Mouse (Mus musculus) neural tube, embryonic 12.5 days (tissue): ENCODE results near the gene Nckipsd. TPM values are rescaled to one million over a fixed set of nuclear protein-coding genes. Genes with fewer than 3 reads are reported as not detected.
A peak's percentile ranks its signal among the peaks of the same experiment; 100 is the strongest.

Experiments used
- ATAC-seq: fragments of 200-750 bp; cut with Nextera tagmentation; 2 replicates; pipeline ENCODE4 v1.8.0; 2017; ENCODE audit warnings: low read depth, mild to moderate bottlenecking, moderate TSS enrichment, moderate library complexity; ENCODE audit not compliant: low FRiP score
- H3K27ac ChIP-seq: fragments of 300-500 bp; sonication (generic); 2 replicates; pipeline ENCODE4 v1.5.1; 2016
- H3K27me3 ChIP-seq: fragments of 300-500 bp; sonication (generic); replicated peaks from 2 replicates; pipeline ENCODE4 v1.6.1; 2016; ENCODE audit warnings: mild to moderate bottlenecking
- H3K36me3 ChIP-seq: fragments of 300-500 bp; sonication (generic); 2 replicates; pipeline ENCODE4 v1.6.1; 2016; ENCODE audit warnings: mild to moderate bottlenecking
- H3K4me1 ChIP-seq: fragments of 300-500 bp; sonication (generic); 2 replicates; pipeline ENCODE4 v1.6.1; 2016
- H3K4me2 ChIP-seq: fragments of 300-500 bp; sonication (generic); replicated peaks from 2 replicates; pipeline ENCODE4 v1.6.1; 2016; ENCODE audit warnings: mild to moderate bottlenecking
- H3K4me3 ChIP-seq: fragments of 300-500 bp; sonication (generic); 2 replicates; pipeline ENCODE4 v1.5.1; 2016
- H3K9ac ChIP-seq: fragments of 300-500 bp; sonication (generic); 2 replicates; pipeline ENCODE4 v1.6.1; 2016; ENCODE audit warnings: mild to moderate bottlenecking
- H3K9me3 ChIP-seq: fragments of 300-500 bp; sonication (generic); 2 replicates; pipeline ENCODE4 v1.6.1; 2016; ENCODE audit warnings: mild to moderate bottlenecking
- WGBS: fragments of 180-500 bp; shearing (Covaris S2); methylation state at CpG from one replicate; pipeline ENCODE4 v1.1.7; 2016; 5-methylcytosine and 5-hydroxymethylcytosine counted together
- polyA plus RNA-seq: library from polyadenylated mRNA; unstranded; fragments of >200 nt; fragmentation: Nextera tagmentation; extraction: Ambion mirVana; gene quantifications from 2 replicates; pipeline ENCODE4 v1.2.1, GENCODE M21; 2016

The Nckipsd gene
- polyA plus RNA-seq, 1 experiment from 2014 or later: 23.6 TPM

DNA sequence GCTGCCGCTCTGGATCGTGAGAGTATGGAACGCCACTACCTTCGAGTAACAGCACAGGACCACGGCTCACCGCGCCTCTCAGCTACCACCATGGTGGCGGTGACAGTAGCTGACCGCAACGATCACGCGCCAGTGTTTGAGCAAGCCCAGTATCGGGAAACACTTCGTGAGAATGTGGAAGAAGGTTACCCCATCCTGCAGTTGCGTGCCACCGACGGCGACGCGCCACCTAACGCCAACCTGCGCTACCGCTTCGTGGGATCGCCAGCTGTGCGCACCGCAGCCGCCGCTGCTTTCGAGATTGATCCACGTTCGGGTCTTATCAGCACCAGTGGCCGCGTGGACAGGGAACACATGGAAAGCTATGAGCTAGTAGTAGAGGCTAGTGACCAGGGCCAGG lies 19.3 kb downstream of the Nckipsd start:
- H3K4me3 ChIP-seq: peak overlapping the region; percentile 71
- H3K27ac ChIP-seq: no peak overlapping the region
- H3K36me3 ChIP-seq: peaks cover 22% of the 10 kb centered on the region
- WGBS: 12% methylated on average over 34 of the region's 34 CpGs
- peak overlapping the region; percentile 85 for H3K4me2 ChIP-seq
- peak overlapping the region; percentile 86; the same call in 1 of the 2 replicates for H3K9ac ChIP-seq
- ATAC-seq: no peak
- H3K27me3 ChIP-seq: peaks cover 73% of the 10 kb centered on the region
- H3K4me1 ChIP-seq: peaks cover 59% of the 10 kb centered on the region
- H3K9me3 ChIP-seq: no peaks in the 10 kb centered on the region

DNA sequence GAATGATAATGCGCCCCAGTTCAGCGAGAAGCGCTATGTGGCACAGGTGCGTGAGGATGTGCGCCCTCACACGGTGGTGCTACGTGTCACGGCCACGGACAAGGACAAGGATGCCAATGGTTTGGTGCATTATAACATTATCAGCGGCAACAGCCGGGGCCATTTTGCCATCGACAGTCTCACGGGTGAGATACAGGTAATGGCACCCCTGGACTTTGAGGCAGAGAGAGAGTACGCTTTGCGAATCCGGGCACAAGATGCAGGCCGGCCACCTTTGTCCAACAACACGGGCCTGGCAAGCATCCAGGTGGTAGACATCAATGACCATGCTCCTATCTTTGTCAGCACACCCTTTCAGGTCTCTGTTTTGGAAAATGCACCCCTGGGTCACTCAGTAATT lies 19.7 kb downstream of the Nckipsd start:
- H3K36me3 ChIP-seq: peaks cover 25% of the 10 kb centered on the region
- H3K9ac ChIP-seq: peak overlapping the region; percentile 86; the same call in 1 of the 2 replicates
- peaks cover 72% of the 10 kb centered on the region for H3K27me3 ChIP-seq
- no peak for ATAC-seq
- H3K27ac ChIP-seq: no peak overlapping the region
- H3K4me3 ChIP-seq: peak overlapping the region; percentile 71; the same call in 1 of the 2 replicates
- no peaks in the 10 kb centered on the region for H3K9me3 ChIP-seq
- H3K4me2 ChIP-seq: peak overlapping the region; percentile 85
- WGBS: 65% methylated on average over 18 of the region's 18 CpGs
- H3K4me1 ChIP-seq: peaks cover 64% of the 10 kb centered on the region

DNA sequence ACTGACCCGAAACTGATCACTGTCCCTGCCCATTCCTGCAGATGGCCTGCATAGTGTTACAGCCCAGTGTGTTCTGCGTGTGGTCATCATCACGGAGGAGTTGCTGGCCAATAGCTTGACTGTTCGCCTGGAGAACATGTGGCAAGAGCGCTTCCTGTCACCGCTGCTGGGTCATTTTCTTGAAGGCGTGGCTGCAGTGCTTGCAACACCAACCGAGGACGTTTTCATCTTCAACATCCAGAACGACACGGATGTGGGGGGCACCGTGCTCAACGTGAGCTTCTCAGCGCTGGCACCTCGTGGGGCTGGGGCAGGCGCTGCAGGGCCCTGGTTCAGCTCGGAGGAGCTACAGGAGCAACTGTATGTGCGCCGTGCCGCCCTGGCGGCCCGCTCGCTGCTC lies 23.5 kb downstream of the Nckipsd start:
- H3K4me3 ChIP-seq: peak overlapping the region; percentile 36
- ATAC-seq: no peak
- peaks cover 52% of the 10 kb centered on the region for H3K27me3 ChIP-seq
- H3K9ac ChIP-seq: 0 out of 2 replicates have a peak overlapping the region, but pooled peaks have one; percentile 41
- H3K9me3 ChIP-seq: no peaks in the 10 kb centered on the region
- WGBS: 9% methylated on average over 23 of the region's 23 CpGs
- peaks cover 50% of the 10 kb centered on the region for H3K4me1 ChIP-seq
- H3K27ac ChIP-seq: no peak overlapping the region
- H3K4me2 ChIP-seq: peak overlapping the region; percentile 78
- peaks cover 62% of the 10 kb centered on the region for H3K36me3 ChIP-seq

DNA sequence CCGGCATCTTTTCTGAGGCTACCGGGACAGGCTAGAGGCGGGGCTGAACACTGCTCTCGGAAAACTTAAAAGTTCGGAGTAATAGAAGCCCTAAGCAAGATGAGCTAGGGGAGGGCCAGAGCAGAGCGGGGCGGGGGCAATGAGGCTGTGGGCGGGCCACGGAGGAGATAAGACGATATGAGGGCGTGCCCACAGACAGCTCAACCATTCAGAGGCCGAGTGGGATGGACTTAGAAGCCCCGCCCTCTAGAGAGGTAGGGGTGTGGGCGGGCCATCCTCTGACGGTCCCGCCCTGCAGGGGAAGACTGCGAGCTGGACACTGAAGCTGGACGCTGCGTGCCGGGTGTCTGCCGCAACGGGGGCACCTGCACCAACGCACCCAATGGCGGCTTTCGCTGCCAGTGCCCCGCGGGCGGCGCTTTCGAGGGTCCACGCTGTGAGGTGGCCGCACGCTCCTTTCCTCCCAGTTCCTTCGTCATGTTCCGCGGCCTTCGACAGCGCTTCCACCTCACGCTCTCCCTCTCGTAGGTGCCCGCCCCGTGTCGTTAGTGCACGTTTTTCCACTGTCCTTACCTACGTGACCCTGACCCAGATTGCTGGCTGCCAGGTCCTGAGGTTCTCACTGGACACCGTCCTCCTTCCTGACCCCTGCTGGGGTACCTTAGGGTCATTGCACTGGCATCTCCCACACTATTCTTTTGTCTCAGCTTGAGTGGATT lies 24.4 kb downstream of the Nckipsd start:
- Histone ChIP-seq H3K36me3 (peaks cover 69% of the 10 kb centered on the region), H3K4me3 (peak overlapping the region; percentile 36), H3K9me3 (no peaks in the 10 kb centered on the region), H3K4me1 (peaks cover 41% of the 10 kb centered on the region), H3K27ac (no peak overlapping the region), H3K4me2 (peak overlapping the region; percentile 78), H3K27me3 (peaks cover 45% of the 10 kb centered on the region), H3K9ac (peak overlapping the region; percentile 41; the same call in 1 of the 2 replicates)
- 6% methylated on average over 46 of the region's 46 CpGs for WGBS
- ATAC-seq: peak; percentile 96

DNA sequence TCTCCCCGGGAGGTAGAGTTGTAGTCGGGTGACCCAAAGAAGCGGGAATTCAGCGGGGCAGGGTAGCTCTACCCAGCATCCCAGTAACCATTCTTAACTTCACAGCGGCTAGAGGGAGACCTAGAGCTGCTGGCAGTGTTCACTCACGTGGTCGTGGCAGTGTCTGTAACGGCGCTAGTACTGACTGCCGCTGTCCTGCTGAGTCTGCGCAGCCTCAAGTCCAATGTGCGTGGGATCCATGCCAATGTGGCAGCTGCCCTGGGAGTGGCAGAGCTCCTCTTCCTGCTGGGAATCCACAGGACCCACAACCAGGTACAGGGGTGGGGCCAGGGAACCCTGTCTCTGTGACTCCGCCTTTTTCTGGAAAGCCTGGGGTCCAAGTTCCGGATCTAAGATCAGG lies 34.8 kb downstream of the Nckipsd start:
- no peaks in the 10 kb centered on the region for H3K27me3 ChIP-seq
- H3K27ac ChIP-seq: no peak overlapping the region
- 0 out of 2 replicates have a peak, but pooled peaks have one; percentile 15 for ATAC-seq
- peak overlapping the region; percentile 30 for H3K4me2 ChIP-seq
- no peaks in the 10 kb centered on the region for H3K4me1 ChIP-seq
- H3K9me3 ChIP-seq: no peaks in the 10 kb centered on the region
- WGBS: 19% methylated on average over 14 of the region's 14 CpGs
- H3K9ac ChIP-seq: no peak overlapping the region
- H3K4me3 ChIP-seq: no peak overlapping the region
- H3K36me3 ChIP-seq: peaks cover 95% of the 10 kb centered on the region

DNA sequence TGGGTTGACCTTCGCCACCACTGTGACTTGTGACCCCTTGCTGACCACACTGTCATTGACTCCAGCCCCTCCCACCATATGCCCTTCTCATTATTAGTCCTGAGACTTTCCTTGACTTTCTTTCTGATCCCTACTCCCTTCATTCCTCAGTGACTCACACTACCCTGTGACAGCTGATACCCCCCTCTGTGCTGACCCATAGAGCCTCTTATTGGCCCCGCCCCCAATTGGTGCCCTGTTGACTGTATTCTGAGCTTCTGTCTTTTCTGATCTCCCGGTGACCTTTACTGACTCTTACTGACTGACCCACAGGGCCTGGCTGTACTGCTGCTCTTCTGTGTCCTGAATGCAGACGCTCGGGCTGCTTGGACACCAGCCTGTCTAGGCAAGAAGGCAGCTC lies 37.2 kb downstream of the Nckipsd start:
- WGBS: 67% methylated on average over 5 of the region's 5 CpGs
- Histone ChIP-seq H3K27me3 (no peaks in the 10 kb centered on the region), H3K9me3 (no peaks in the 10 kb centered on the region), H3K4me1 (no peaks in the 10 kb centered on the region), H3K4me3 (no peak overlapping the region), H3K36me3 (peaks cover 92% of the 10 kb centered on the region), H3K27ac (no peak overlapping the region), H3K9ac (no peak overlapping the region), H3K4me2 (no peak overlapping the region)
- ATAC-seq: no peak

DNA sequence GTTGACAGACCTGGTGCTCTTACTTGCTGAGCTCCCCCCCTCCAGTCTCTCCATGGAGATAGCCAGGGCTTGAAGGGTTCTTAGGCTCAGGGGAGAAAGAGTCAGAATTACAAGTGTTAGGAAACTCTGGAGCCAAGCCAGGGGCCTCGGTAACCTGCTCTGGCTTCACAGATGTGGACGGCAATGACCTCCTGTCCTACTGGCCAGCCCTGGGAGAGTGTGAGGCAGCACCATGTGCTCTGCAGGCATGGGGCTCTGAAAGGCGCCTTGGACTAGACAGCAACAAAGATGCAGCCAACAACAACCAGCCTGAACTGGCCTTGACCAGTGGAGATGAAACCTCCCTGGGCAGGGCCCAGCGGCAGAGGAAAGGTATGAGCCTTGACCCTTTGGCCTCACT lies 39.2 kb downstream of the Nckipsd start:
- Histone ChIP-seq H3K4me1 (no peaks in the 10 kb centered on the region), H3K4me2 (no peak overlapping the region), H3K4me3 (no peak overlapping the region), H3K36me3 (peaks cover 79% of the 10 kb centered on the region), H3K9ac (no peak overlapping the region), H3K27ac (no peak overlapping the region), H3K27me3 (no peaks in the 10 kb centered on the region), H3K9me3 (no peaks in the 10 kb centered on the region)
- ATAC-seq: no peak
- WGBS: 79% methylated on average over 4 of the region's 4 CpGs

DNA sequence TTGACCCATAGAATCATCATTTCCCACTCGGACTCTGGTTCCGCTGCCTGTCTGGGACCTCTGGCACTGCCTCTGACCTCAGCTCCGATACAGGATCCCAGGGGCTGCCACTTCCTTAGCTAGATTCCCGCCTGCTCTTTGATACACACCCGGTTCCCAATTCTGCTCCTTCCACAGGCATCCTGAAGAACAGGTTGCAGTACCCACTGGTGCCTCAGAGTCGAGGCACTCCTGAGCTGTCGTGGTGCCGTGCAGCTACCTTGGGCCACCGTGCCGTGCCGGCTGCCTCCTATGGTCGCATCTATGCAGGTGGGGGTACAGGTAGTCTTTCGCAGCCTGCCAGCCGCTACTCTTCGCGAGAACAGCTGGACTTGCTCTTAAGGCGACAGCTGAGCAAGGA lies 40.3 kb downstream of the Nckipsd start:
- ATAC-seq: no peak
- Histone ChIP-seq H3K4me2 (no peak overlapping the region), H3K27ac (no peak overlapping the region), H3K9me3 (no peaks in the 10 kb centered on the region), H3K9ac (0 out of 2 replicates have a peak overlapping the region, but pooled peaks have one; percentile 13), H3K27me3 (no peaks in the 10 kb centered on the region), H3K36me3 (peaks cover 70% of the 10 kb centered on the region), H3K4me1 (peaks cover 4% of the 10 kb centered on the region; the same call in 1 of the 2 replicates), H3K4me3 (no peak overlapping the region)
- WGBS: 84% methylated on average over 17 of the region's 17 CpGs

DNA sequence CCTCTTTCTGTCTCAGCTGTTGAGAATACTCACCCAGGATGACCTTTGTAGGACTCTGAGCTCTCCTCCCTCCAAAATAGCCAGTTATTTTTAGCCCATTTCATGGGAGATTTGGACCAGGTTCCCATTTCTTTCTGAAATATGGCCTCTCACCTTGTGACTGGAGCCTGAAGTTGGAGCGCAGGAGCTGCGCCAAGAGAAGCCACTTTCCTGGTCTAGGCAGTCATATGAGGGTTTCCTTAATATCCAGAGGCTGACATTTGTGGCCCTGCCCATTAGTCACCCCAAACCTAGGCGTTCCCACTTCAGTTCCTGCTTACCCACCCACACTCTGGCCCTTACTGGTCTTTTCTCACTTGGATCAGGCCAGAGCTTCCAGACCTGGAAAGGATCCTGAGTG lies 44.8 kb downstream of the Nckipsd start, which contains the start of gene Slc26a6:
TSS of gene Slc26a6 (plus strand) at position 308 of the 400 bp plus-strand sequence.
- Histone ChIP-seq H3K4me2 (peak within 1 kb of the TSS; percentile 90), H3K4me1 (peaks cover 15% of the 10 kb centered on the region), H3K27ac (peak within 1 kb of the TSS; percentile 66), H3K36me3 (peaks cover 41% of the 10 kb centered on the region), H3K4me3 (peak within 1 kb of the TSS; percentile 75), H3K9me3 (no peaks in the 10 kb centered on the region), H3K9ac (peak within 1 kb of the TSS; percentile 65), H3K27me3 (no peaks in the 10 kb centered on the region)
- no peak for ATAC-seq
- 92% methylated on average over 3 of the region's 3 CpGs for WGBS

DNA sequence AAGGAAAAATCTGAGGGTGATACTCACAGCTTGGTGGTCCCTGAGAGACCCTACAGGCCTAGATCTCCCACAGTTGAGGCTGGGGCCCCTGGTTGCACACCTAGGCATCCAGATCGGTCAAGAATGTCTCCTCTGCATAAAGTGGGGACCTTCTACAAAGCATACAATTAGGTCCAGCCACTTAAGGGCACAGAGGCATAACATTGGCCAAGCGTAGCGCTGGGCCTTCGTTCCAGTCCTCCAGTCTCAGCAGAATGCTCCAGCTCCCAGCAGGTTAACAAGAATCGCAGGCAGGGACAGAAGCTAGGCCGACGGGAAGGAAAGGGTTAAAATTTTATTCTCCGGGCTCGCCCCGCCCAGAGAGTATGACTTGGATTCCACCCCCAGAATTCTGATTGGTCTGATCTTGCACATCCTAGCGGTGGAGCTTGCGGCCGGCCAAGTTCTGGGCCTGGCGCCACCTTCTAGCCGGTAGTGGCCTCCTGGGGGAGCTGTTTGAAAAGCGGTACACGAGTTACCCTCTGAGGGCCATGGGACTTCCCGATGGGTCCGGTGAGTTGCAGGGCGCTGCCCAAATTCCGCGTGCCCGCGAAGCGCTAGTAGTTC lies 45.6 kb downstream of the Nckipsd start:
- Histone ChIP-seq H3K9me3 (no peaks in the 10 kb centered on the region), H3K9ac (peak overlapping the region; percentile 65), H3K27me3 (no peaks in the 10 kb centered on the region), H3K27ac (peak overlapping the region; percentile 66), H3K4me2 (peak overlapping the region; percentile 90), H3K4me1 (peaks cover 15% of the 10 kb centered on the region), H3K4me3 (peak overlapping the region; percentile 75), H3K36me3 (peaks cover 40% of the 10 kb centered on the region)
- peak; percentile 94 for ATAC-seq
- WGBS: 3% methylated on average over 25 of the region's 25 CpGs

DNA sequence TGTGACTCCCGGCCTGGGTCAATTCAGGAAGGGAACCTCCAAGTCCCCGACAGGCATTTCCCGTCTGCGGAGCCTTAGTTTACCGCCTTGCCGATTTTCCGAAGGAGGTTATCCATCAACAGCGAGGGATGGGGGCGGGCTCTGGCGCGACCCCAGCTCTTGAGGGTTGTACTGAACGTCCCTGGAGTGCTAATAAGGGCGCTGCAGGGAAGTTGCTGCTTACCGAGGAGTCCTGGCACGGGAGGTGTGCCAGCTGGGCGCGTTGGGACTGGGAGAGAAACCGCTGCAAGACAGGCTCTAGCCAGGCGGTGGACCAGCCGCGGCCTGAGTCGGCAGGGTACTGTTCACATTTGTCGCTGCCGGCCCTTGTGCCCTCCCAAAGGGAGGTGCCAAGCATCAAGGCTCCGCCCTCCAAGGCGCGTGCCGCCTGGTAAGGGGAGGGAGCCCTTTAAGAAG lies 46.1 kb downstream of the Nckipsd start:
- WGBS: under 1% methylated on average over 28 of the region's 28 CpGs
- peak; percentile 83 for ATAC-seq
- no peaks in the 10 kb centered on the region for H3K9me3 ChIP-seq
- no peaks in the 10 kb centered on the region for H3K27me3 ChIP-seq
- H3K4me3 ChIP-seq: peak overlapping the region; percentile 75
- peaks cover 35% of the 10 kb centered on the region for H3K36me3 ChIP-seq
- H3K9ac ChIP-seq: peak overlapping the region; percentile 65
- H3K27ac ChIP-seq: peak overlapping the region; percentile 66
- H3K4me2 ChIP-seq: peak overlapping the region; percentile 90
- H3K4me1 ChIP-seq: peaks cover 15% of the 10 kb centered on the region

DNA sequence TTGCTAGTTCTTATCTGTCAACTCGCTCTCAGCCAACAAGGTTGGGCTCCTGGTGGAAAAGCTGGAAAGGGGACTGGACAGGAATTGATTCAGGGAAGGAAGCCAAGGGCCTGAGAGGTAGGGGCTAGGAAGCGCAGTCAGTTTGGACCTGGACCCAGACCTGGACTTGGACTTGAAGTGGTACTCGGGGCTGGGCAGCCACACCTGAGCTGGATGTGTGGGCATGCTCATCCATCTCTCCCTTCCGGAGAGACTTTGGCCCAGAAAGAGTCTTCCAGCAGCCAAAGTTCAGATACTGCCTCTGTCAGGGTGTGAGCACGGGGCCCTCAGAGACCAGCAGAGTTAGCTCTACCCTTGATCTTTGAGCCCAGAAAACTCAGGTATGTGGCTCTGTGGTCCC lies 47.2 kb downstream of the Nckipsd start:
- Histone ChIP-seq H3K4me2 (peak overlapping the region; percentile 90), H3K4me3 (no peak overlapping the region), H3K36me3 (peaks cover 33% of the 10 kb centered on the region), H3K27me3 (no peaks in the 10 kb centered on the region), H3K4me1 (peaks cover 15% of the 10 kb centered on the region), H3K9me3 (no peaks in the 10 kb centered on the region), H3K27ac (no peak overlapping the region), H3K9ac (no peak overlapping the region)
- 65% methylated on average over 5 of the region's 5 CpGs for WGBS
- ATAC-seq: no peak
